Mouse (Mus musculus) liver, postnatal 0 days (tissue): ENCODE data around the gene Ninj1.

Source experiments
- CTCF ChIP-seq: sonication (generic); IDR thresholded peaks from 2 replicates; pipeline ENCODE4 v1.5.1; 2016; ENCODE audit warnings: antibody characterized with exemption, low read depth
- EP300 ChIP-seq: IDR thresholded peaks from 2 replicates; pipeline ENCODE4 v1.6.1; 2016; ENCODE audit warnings: antibody characterized with exemption, low read depth, mild to moderate bottlenecking

DNA sequence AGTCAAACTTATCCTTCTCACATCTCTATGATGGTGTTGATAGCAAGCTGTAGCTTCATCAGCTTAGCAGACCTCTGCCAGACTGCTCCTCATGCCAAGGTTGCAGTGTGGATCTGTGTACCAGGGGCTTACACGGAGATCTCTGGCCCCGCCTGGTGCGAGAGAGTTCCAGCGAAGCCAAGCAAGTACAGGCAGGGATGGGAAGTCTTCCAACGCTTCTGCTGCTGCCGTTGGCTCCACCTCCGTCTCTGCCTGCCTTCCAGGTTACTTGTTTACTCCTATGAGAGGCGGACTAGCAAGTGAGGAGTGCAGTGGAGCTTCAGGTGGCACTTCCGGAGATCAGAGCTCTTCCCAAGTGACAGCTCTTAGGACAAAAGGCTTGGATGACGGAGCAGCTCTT is 37.0 kb downstream of the Ninj1 start:
- TF ChIP-seq EP300 (no peak), CTCF (no peak)
